Mouse (Mus musculus): ENCODE results near the gene Phtf2.
"Not testable (repeated sequence)": the region's sequence is repeated elsewhere in the genome, so short reads cannot be mapped to it uniquely, and the experiment has no call there.

Phtf2 gene

GRCm38 (mm10) chr5:20765365-20765920 lies 116.5 kb downstream of the Phtf2 start:
- DNase-seq (ENCODE audit: low spot score), result no peak

- DNase-seq (ENCODE audit: low spot score), result not testable (repeated sequence)
These were observed 119.5 kb downstream of the Phtf2 start for GRCm38 (mm10) chr5:20762441-20762840.

DNA sequence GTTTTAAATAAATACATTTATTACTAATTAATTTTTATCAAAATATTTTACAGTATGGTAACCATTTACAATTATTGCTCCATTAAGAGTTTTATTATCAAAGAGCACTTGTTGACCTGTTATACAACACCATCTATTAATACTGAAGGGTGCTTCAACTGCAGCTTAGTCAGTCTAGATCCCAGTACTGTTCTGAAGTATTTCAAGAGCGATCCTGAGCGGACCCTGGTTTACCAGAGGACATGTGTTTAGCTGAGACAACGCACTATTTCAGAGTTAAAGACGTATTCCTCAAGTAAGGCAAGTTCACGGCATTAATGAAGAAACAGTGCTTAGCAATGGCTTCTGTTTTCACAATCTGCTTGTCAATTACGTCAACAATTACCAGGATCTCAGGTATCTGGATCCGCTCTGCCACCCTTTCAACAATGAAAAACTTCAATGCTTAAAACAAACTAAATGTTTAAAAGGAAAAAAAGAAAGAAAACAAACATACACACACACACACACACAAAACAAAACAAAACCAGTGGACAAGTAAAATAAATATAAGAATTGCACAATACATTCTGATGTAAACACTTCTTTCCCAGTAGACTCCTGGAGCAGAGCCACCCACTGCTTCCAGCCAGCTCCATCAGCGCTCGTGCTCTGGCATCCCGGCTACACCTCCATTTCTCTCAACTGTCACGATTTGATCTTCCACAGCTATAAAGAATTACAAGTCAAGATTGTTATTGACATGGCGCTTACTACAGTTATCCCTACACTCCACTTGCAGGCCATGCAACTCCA lies 121.4 kb downstream of the Phtf2 start:
- DNase-seq (ENCODE audit: low spot score), result no peak

- DNase-seq (ENCODE audit: low spot score), result no peak
These were observed 122.2 kb downstream of the Phtf2 start for GRCm38 (mm10) chr5:20759771-20760170.

- no peak for DNase-seq (ENCODE audit: low spot score)
These were observed 128.0 kb downstream of the Phtf2 start for GRCm38 (mm10) chr5:20753963-20754362.

DNA sequence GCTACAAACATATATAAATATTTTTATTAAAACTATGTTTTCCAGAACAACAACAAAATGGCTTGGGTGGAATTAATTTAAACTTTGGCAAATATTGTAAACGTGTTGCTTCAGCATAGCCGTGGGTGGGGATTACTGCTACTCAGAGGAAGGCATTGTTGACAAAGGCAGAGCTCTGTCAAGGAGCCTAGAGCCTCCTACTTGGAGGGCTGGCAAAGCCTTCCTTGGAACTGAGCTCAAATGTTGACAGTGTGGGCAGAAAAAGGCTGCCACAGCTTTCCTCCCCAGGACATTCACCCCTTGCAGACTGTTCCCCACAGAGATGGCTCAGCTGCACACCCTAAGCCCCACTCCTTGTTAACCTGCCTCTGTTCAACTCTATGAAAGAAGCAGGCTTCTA lies 128.8 kb downstream of the Phtf2 start:
- DNase-seq (ENCODE audit: low spot score), result no peak

GRCm38 (mm10) chr5:20751696-20752095 lies 130.2 kb downstream of the Phtf2 start:
- no peak for DNase-seq (ENCODE audit: low spot score)

DNA sequence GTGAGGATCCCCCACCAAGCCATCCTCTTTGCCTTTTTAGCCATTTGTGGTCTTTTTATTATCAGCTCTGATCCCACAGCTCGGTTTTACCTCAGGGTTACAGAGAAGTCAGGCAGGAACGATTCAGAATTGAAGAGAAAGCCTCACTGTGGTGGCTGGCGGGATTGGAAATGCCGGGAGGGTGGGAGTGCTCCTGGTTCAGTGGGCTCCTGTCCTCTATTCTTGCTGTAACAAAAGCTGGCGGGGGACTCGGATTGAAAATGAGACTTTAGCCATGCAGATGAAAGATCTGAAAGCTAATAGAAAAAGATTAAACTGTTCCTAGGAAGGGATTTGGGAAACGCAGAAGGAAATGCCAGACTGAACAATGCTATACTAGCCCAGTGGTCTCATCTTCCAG lies 130.9 kb downstream of the Phtf2 start:
- DNase-seq (ENCODE audit: low spot score), result no peak

- no peak for DNase-seq (ENCODE audit: low spot score)
These were observed 132.4 kb downstream of the Phtf2 start for GRCm38 (mm10) chr5:20749535-20749934.

DNA sequence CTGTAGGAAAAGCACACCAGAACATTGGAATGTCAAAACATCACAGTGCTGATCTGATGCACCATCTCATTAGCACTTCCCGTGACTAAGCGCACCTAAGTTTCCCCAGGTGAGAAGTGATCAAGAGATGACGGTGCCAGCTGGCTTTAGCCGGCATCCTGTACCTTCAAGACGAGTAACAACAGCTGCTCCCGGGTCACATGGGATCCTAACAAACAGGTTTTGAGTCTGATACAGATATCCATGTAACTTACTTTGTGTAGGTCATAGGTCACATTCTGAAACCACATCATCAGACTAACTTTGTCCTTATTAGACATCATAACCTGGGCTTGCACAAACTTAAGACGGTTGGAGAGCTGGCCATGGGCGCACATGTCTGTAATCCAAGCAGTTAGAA lies 133.1 kb downstream of the Phtf2 start:
- no peak for DNase-seq (ENCODE audit: low spot score)

GRCm38 (mm10) chr5:20748142-20748541 lies 133.8 kb downstream of the Phtf2 start:
- DNase-seq (ENCODE audit: low spot score), result no peak

DNA sequence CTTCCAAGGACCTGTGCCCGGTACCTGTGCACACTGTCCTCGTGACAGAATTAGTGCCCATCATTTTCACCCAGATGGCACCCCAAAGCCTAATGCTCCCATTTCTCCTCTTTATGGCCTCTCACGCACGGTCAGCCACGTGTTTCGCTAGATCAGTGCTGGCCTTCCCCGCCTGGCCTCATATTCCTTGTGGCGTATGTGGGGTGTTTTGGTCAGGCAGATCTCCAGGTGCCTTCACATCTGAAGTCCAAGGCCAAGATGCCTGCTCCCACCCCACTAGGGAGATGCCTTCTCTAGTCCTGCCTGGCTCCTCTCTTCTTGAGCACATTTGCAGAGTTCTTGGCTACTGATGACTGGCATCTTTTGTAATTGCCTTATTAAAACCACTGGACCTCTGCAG lies 140.0 kb downstream of the Phtf2 start:
- no peak for DNase-seq (ENCODE audit: low spot score)

GRCm38 (mm10) chr5:20741193-20741592 lies 140.7 kb downstream of the Phtf2 start:
- no peak for DNase-seq (ENCODE audit: low spot score)

DNA sequence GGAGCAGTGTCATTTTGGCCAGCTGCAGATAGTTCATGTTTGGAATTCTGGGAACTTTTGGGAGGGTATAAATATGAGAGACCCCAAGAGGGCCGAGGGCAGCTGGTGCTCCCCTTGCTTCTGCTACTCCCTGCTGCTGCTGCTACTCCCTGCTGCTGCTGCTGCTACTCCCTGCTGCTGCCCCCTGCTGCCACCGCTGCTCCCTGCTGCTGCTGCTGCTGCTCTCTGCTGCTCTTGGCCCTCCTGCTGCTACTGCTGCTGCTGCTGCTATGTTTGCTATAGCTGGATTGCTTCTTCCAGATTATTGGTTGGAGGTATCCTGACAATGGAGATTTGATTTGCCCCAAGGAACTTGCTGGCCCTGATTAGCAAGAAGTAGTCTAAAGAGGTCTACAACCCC lies 143.1 kb downstream of the Phtf2 start:
- no peak for DNase-seq (ENCODE audit: low spot score)

DNA sequence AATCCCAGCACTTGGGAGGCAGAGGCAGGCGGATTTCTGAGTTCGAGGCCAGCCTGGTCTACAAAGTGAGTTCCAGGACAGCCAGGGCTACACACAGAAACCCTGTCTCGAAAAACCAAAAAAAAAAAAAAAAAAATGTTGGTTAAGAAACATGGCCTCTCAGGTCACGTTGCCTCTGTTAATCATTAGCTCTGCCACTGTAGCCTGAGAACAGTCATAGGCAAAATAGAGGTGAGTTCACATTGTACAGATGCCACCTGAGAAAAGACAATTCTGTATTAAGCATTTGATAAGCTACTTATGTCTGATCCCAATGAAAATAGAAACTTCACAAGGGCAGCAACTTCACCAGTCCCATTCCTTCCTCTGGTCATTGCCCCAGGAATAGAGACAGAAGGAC lies 158.7 kb downstream of the Phtf2 start:
- not testable (repeated sequence) for DNase-seq (ENCODE audit: low spot score)

DNA sequence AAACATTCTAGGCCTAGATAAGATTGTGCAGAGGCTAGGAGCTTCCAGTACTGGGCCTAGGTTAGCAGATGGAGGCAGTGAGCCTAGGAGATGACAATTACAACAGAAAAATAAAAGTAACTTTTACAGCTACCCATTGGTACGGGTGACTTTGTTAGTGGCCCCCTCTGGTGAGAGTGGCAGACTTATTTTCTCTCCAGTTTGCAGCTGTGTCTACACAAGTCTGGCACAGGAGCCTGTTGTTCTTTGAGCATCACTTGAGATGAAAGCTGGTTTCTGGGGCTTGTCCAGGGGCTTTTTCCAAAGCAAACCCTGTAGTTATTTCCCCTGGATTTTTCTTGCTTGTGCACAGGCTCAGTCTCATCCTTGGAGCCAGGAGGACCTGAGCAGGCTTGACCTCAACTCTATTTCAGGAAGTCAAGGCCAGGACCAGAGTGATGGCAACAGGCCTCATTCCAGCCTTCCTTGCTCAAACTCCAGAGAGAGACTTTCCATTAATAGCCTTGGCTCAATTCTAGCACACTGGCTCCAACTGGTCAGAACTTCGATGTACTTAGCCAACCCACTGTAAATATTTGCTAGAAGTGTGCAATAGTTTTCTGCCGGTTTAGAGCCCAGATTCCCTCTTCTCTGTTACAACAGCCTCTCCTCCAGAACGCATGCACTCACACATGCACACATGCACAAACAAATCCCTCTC lies 161.6 kb downstream of the Phtf2 start:
- DNase-seq (ENCODE audit: low spot score), result no peak

DNA sequence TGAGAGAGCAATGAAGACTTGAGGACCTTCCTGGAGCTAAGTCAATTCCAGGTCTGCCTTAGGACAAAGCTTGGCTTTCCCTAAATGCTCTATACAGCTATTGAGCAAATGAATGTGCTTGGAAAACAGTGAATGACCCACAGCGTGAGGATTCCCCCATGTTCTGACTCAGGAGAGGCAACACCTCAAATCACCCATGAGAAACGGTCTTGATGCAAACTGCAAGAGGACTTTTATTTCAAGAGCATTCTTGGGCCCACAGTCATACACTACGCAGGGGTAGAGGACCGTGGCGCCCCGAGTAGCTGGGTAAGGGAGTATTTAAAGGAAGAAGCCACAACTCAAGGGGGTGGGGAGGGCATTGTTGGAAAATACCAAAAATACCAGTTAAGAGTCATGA lies 165.9 kb downstream of the Phtf2 start:
- DNase-seq (ENCODE audit: low spot score), result not testable (repeated sequence)

- DNase-seq (ENCODE audit: low spot score), result not testable (repeated sequence)
These were observed 167.3 kb downstream of the Phtf2 start for GRCm38 (mm10) chr5:20714619-20715018.

DNA sequence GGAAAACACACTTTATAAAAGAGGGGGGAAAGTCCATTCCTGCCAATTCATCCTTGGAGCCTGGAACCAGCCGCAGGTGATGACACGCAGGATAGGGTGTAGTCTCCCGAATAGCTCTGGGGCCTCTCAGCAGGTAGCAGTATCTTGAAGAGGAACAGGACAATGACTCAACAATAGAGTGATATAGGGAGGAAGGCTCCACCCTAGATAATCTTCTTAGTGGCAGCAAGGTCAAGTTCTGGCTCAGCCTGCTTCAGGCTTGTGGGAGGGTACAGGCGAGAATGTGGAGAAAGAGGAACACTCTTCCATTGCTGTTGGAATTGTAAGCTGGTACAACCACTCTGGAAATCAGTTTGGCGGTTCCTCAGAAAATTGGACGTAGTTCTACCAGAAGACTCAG lies 171.1 kb downstream of the Phtf2 start:
- not testable (repeated sequence) for DNase-seq (ENCODE audit: low spot score)
